Mouse (Mus musculus): ENCODE data around the gene Atp6v1e1. TPM values are rescaled to one million over a fixed set of nuclear protein-coding genes. Genes with fewer than 3 reads are reported as not detected.
"Not testable (repeated sequence)": the region's sequence is repeated elsewhere in the genome, so short reads cannot be mapped to it uniquely, and the experiment has no call there.

Gene Atp6v1e1
- 121 and 139 TPM in 2 replicates for polyA plus RNA-seq (2014; fragmentation: Nextera tagmentation; extraction: Ambion mirVana)

- peak within 1 kb of the TSS; percentile 90 for H3K27ac ChIP-seq (ENCODE audit: low read depth, low read length)
- H3K4me2 ChIP-seq (replicated peaks; ENCODE audit: low read depth, low read length): peak within 1 kb of the TSS; percentile 68
- peaks cover 8% of the 10 kb centered on the region for H3K4me1 ChIP-seq (ENCODE audit: control insufficient read depth, insufficient read depth, low read length)
- peaks cover 15% of the 10 kb centered on the region for H3K36me3 ChIP-seq (ENCODE audit: control insufficient read depth, insufficient read depth, low read length)
- H3K4me3 ChIP-seq (ENCODE audit: low read length): peak within 1 kb of the TSS; percentile 96
- ATAC-seq (ENCODE audit: low FRiP score, low TSS enrichment): peak; percentile 96
- H3K9me3 ChIP-seq (ENCODE audit: control insufficient read depth, low read length): peaks cover 2% of the 10 kb centered on the region; the same call in 1 of the 2 replicates
- H3K9ac ChIP-seq (ENCODE audit: low read depth, low read length): peak within 1 kb of the TSS; percentile 80
- WGBS: 0% methylated on average over 41 of the region's 41 CpGs
- H3K27me3 ChIP-seq (ENCODE audit: control insufficient read depth, insufficient read depth, low read length): no peaks in the 10 kb centered on the region
These were observed at the start of gene Atp6v1e1 for GRCm38 (mm10) chr6:120822307-120822928. TSS of gene Atp6v1e1 (minus strand) at chr6:120822793.

GRCm38 (mm10) chr6:120871286-120871685 is 48.7 kb upstream of the Atp6v1e1 start:
- no peaks in the 10 kb centered on the region for H3K27me3 ChIP-seq (ENCODE audit: control insufficient read depth, insufficient read depth, low read length)
- no peak overlapping the region for H3K9ac ChIP-seq (ENCODE audit: low read depth, low read length)
- peaks cover 8% of the 10 kb centered on the region for H3K36me3 ChIP-seq (ENCODE audit: control insufficient read depth, insufficient read depth, low read length)
- H3K27ac ChIP-seq (ENCODE audit: low read depth, low read length): no peak overlapping the region
- 79% methylated on average over 2 of the region's 2 CpGs for WGBS
- ATAC-seq (ENCODE audit: low FRiP score, low TSS enrichment): no peak
- H3K4me3 ChIP-seq (ENCODE audit: low read length): no peak overlapping the region
- no peaks in the 10 kb centered on the region for H3K9me3 ChIP-seq (ENCODE audit: control insufficient read depth, low read length)
- H3K4me2 ChIP-seq (replicated peaks; ENCODE audit: low read depth, low read length): no peak overlapping the region
- no peaks in the 10 kb centered on the region for H3K4me1 ChIP-seq (ENCODE audit: control insufficient read depth, insufficient read depth, low read length)

GRCm38 (mm10) chr6:120868824-120869223 is 46.2 kb upstream of the Atp6v1e1 start:
- Histone ChIP-seq H3K4me2 (replicated peaks; ENCODE audit: low read depth, low read length) (no peak overlapping the region), H3K9ac (ENCODE audit: low read depth, low read length) (no peak overlapping the region), H3K9me3 (ENCODE audit: control insufficient read depth, low read length) (no peaks in the 10 kb centered on the region), H3K4me1 (ENCODE audit: control insufficient read depth, insufficient read depth, low read length) (no peaks in the 10 kb centered on the region), H3K4me3 (ENCODE audit: low read length) (no peak overlapping the region), H3K27ac (ENCODE audit: low read depth, low read length) (no peak overlapping the region), H3K36me3 (ENCODE audit: control insufficient read depth, insufficient read depth, low read length) (peaks cover 14% of the 10 kb centered on the region; the same call in 1 of the 2 replicates), H3K27me3 (ENCODE audit: control insufficient read depth, insufficient read depth, low read length) (no peaks in the 10 kb centered on the region)
- ATAC-seq (ENCODE audit: low FRiP score, low TSS enrichment): no peak
- WGBS: 76% methylated on average over 1 of the region's 1 CpGs

GRCm38 (mm10) chr6:120866051-120866814 is 43.6 kb upstream of the Atp6v1e1 start:
- ATAC-seq (ENCODE audit: low FRiP score, low TSS enrichment): no peak
- 78% methylated on average over 9 of the region's 9 CpGs for WGBS
- Histone ChIP-seq H3K4me2 (replicated peaks; ENCODE audit: low read depth, low read length) (no peak overlapping the region), H3K36me3 (ENCODE audit: control insufficient read depth, insufficient read depth, low read length) (peaks cover 8% of the 10 kb centered on the region; the same call in 1 of the 2 replicates), H3K27ac (ENCODE audit: low read depth, low read length) (no peak overlapping the region), H3K9me3 (ENCODE audit: control insufficient read depth, low read length) (no peaks in the 10 kb centered on the region), H3K4me3 (ENCODE audit: low read length) (no peak overlapping the region), H3K4me1 (ENCODE audit: control insufficient read depth, insufficient read depth, low read length) (no peaks in the 10 kb centered on the region), H3K9ac (ENCODE audit: low read depth, low read length) (no peak overlapping the region), H3K27me3 (ENCODE audit: control insufficient read depth, insufficient read depth, low read length) (no peaks in the 10 kb centered on the region)

GRCm38 (mm10) chr6:120860079-120860478 is 37.5 kb upstream of the Atp6v1e1 start:
- no peak overlapping the region for H3K27ac ChIP-seq (ENCODE audit: low read depth, low read length)
- H3K4me2 ChIP-seq (replicated peaks; ENCODE audit: low read depth, low read length): no peak overlapping the region
- no peak overlapping the region for H3K4me3 ChIP-seq (ENCODE audit: low read length)
- 95% methylated on average over 3 of the region's 3 CpGs for WGBS
- H3K4me1 ChIP-seq (ENCODE audit: control insufficient read depth, insufficient read depth, low read length): no peaks in the 10 kb centered on the region
- ATAC-seq (ENCODE audit: low FRiP score, low TSS enrichment): no peak
- peaks cover 5% of the 10 kb centered on the region; the same call in 1 of the 2 replicates for H3K36me3 ChIP-seq (ENCODE audit: control insufficient read depth, insufficient read depth, low read length)
- H3K27me3 ChIP-seq (ENCODE audit: control insufficient read depth, insufficient read depth, low read length): no peaks in the 10 kb centered on the region
- no peaks in the 10 kb centered on the region for H3K9me3 ChIP-seq (ENCODE audit: control insufficient read depth, low read length)
- H3K9ac ChIP-seq (ENCODE audit: low read depth, low read length): no peak overlapping the region

GRCm38 (mm10) chr6:120858217-120858711 is 35.7 kb upstream of the Atp6v1e1 start:
- H3K27me3 ChIP-seq (ENCODE audit: control insufficient read depth, insufficient read depth, low read length): no peaks in the 10 kb centered on the region
- H3K36me3 ChIP-seq (ENCODE audit: control insufficient read depth, insufficient read depth, low read length): peaks cover 13% of the 10 kb centered on the region; the same call in 1 of the 2 replicates
- no peak overlapping the region for H3K4me2 ChIP-seq (replicated peaks; ENCODE audit: low read depth, low read length)
- H3K27ac ChIP-seq (ENCODE audit: low read depth, low read length): no peak overlapping the region
- no peak overlapping the region for H3K9ac ChIP-seq (ENCODE audit: low read depth, low read length)
- no peaks in the 10 kb centered on the region for H3K4me1 ChIP-seq (ENCODE audit: control insufficient read depth, insufficient read depth, low read length)
- peak; percentile 32; the same call in 1 of the 2 replicates for ATAC-seq (ENCODE audit: low FRiP score, low TSS enrichment)
- no peaks in the 10 kb centered on the region for H3K9me3 ChIP-seq (ENCODE audit: control insufficient read depth, low read length)
- WGBS: 56% methylated on average over 8 of the region's 8 CpGs
- H3K4me3 ChIP-seq (ENCODE audit: low read length): no peak overlapping the region

GRCm38 (mm10) chr6:120854413-120854812 is 31.8 kb upstream of the Atp6v1e1 start:
- no peak for ATAC-seq (ENCODE audit: low FRiP score, low TSS enrichment)
- peaks cover 22% of the 10 kb centered on the region; the same call in 1 of the 2 replicates for H3K36me3 ChIP-seq (ENCODE audit: control insufficient read depth, insufficient read depth, low read length)
- no peak overlapping the region for H3K4me2 ChIP-seq (replicated peaks; ENCODE audit: low read depth, low read length)
- H3K4me1 ChIP-seq (ENCODE audit: control insufficient read depth, insufficient read depth, low read length): no peaks in the 10 kb centered on the region
- H3K9me3 ChIP-seq (ENCODE audit: control insufficient read depth, low read length): no peaks in the 10 kb centered on the region
- no peaks in the 10 kb centered on the region for H3K27me3 ChIP-seq (ENCODE audit: control insufficient read depth, insufficient read depth, low read length)
- 83% methylated on average over 10 of the region's 10 CpGs for WGBS
- no peak overlapping the region for H3K9ac ChIP-seq (ENCODE audit: low read depth, low read length)
- no peak overlapping the region for H3K4me3 ChIP-seq (ENCODE audit: low read length)
- no peak overlapping the region for H3K27ac ChIP-seq (ENCODE audit: low read depth, low read length)

- H3K9me3 ChIP-seq (ENCODE audit: control insufficient read depth, low read length); ATAC-seq (ENCODE audit: low FRiP score, low TSS enrichment); H3K4me1 ChIP-seq (ENCODE audit: control insufficient read depth, insufficient read depth, low read length); H3K9ac ChIP-seq (ENCODE audit: low read depth, low read length); H3K27me3 ChIP-seq (ENCODE audit: control insufficient read depth, insufficient read depth, low read length); H3K4me3 ChIP-seq (ENCODE audit: low read length); H3K27ac ChIP-seq (ENCODE audit: low read depth, low read length); H3K4me2 ChIP-seq (replicated peaks; ENCODE audit: low read depth, low read length): not testable (repeated sequence)
- peaks cover 32% of the 10 kb centered on the region for H3K36me3 ChIP-seq (ENCODE audit: control insufficient read depth, insufficient read depth, low read length)
These were observed 28.1 kb upstream of the Atp6v1e1 start for GRCm38 (mm10) chr6:120850720-120851119.

GRCm38 (mm10) chr6:120841754-120842153 is 19.2 kb upstream of the Atp6v1e1 start:
- Histone ChIP-seq H3K27me3 (ENCODE audit: control insufficient read depth, insufficient read depth, low read length) (no peaks in the 10 kb centered on the region), H3K4me2 (replicated peaks; ENCODE audit: low read depth, low read length) (no peak overlapping the region), H3K4me3 (ENCODE audit: low read length) (no peak overlapping the region), H3K36me3 (ENCODE audit: control insufficient read depth, insufficient read depth, low read length) (no peaks in the 10 kb centered on the region), H3K9ac (ENCODE audit: low read depth, low read length) (no peak overlapping the region), H3K4me1 (ENCODE audit: control insufficient read depth, insufficient read depth, low read length) (no peaks in the 10 kb centered on the region), H3K9me3 (ENCODE audit: control insufficient read depth, low read length) (no peaks in the 10 kb centered on the region), H3K27ac (ENCODE audit: low read depth, low read length) (no peak overlapping the region)
- ATAC-seq (ENCODE audit: low FRiP score, low TSS enrichment): no peak
- WGBS: 95% methylated on average over 5 of the region's 5 CpGs

Data from kidney, embryonic 14.5 days (tissue).